ENCODE assay signal across 7 mouse cellular contexts in genomic region chr15:82341675-82342542, GRCm38 (mm10). TPM values are rescaled to one million over a fixed set of nuclear protein-coding genes. Genes with fewer than 3 reads are reported as not detected.
DNase-seq lines count a peak whose midpoint lies in the region; ATAC-seq and TF ChIP-seq lines count a peak whose summit lies in the region.

No protein-coding gene starts in this region.

- no peaks in the 10 kb centered on the region for H3K9me3 ChIP-seq in forebrain, embryonic 14.5 days (replicated peaks; ENCODE audit: control insufficient read depth, low read length)
- H3K9me3 ChIP-seq in liver, embryonic 13.5 days (replicated peaks), result no peaks in the 10 kb centered on the region
- no peaks in the 10 kb centered on the region for H3K9me3 ChIP-seq in stomach, postnatal 0 days (ENCODE audit: control insufficient read depth, low read length)

- no peak for TF ChIP-seq CTCF in thymus, adult 2 months (IDR thresholded peaks at IDR 0.05; ENCODE audit: borderline replicate concordance, control insufficient read depth, extremely low read depth, insufficient read depth, low read length, poor library complexity)
- no peak for TF ChIP-seq CTCF in stomach, postnatal 0 days (IDR thresholded peaks at IDR 0.05; ENCODE audit: low read depth)

- no peak for DNase-seq in thymus, adult 2 months
- DNase-seq in thymus, postnatal 10 days (ENCODE audit: low spot score in 2 of 2), result no peak
- DNase-seq in forebrain, embryonic 14.5 days (ENCODE audit: low spot score), result no peak
- peak; percentile 90 for DNase-seq in liver, embryonic 13.5 days
- DNase-seq in stomach, postnatal 0 days (ENCODE audit: low spot score), result no peak
- no peak for DNase-seq in adrenal gland, postnatal 14 days
- DNase-seq in gastrocnemius, postnatal 36 days, result no peak

- H3K4me1 ChIP-seq in thymus, adult 2 months (replicated peaks; ENCODE audit: control insufficient read depth, insufficient read depth, low read length), result peaks cover 28% of the 10 kb centered on the region
- peaks cover 12% of the 10 kb centered on the region for H3K4me1 ChIP-seq in forebrain, embryonic 14.5 days (ENCODE audit: control insufficient read depth, insufficient read depth, low read length)
- peaks cover 82% of the 10 kb centered on the region for H3K4me1 ChIP-seq in liver, embryonic 13.5 days (replicated peaks)
- H3K4me1 ChIP-seq in stomach, postnatal 0 days (replicated peaks; ENCODE audit: control insufficient read depth, insufficient read depth), result peaks cover 10% of the 10 kb centered on the region

- 22% methylated on average over 15 of the region's 15 CpGs for WGBS in thymus, adult 2 months
- WGBS in forebrain, embryonic 14.5 days, result 74% methylated on average over 15 of the region's 15 CpGs
- WGBS in liver, embryonic 13.5 days (ENCODE audit: insufficient replicate concordance), result 7% methylated on average over 15 of the region's 15 CpGs
- 40% methylated on average over 15 of the region's 15 CpGs for WGBS in stomach, postnatal 0 days

- H3K27me3 ChIP-seq in thymus, adult 2 months (ENCODE audit: control insufficient read depth, insufficient read depth, low read length), result no peaks in the 10 kb centered on the region
- peaks cover 17% of the 10 kb centered on the region for H3K27me3 ChIP-seq in forebrain, embryonic 14.5 days (replicated peaks; ENCODE audit: control insufficient read depth, insufficient read depth, low read length)
- no peaks in the 10 kb centered on the region for H3K27me3 ChIP-seq in liver, embryonic 13.5 days
- no peaks in the 10 kb centered on the region for H3K27me3 ChIP-seq in stomach, postnatal 0 days (ENCODE audit: control insufficient read depth, insufficient read depth, low read length)

- TF ChIP-seq POLR2A in thymus, adult 2 months (IDR thresholded peaks at IDR 0.05; ENCODE audit: control insufficient read depth, extremely low read depth, insufficient read depth, low read length, poor library complexity), result no peak

- peak overlapping the region; percentile 65; the same call in 1 of the 2 replicates for H3K9ac ChIP-seq in forebrain, embryonic 14.5 days (ENCODE audit: low read length)
- H3K9ac ChIP-seq in liver, embryonic 13.5 days, result peak overlapping the region; percentile 97
- peak overlapping the region; percentile 83 for H3K9ac ChIP-seq in stomach, postnatal 0 days (ENCODE audit: low read length)

- intact Hi-C loops in gastrocnemius, postnatal 36 days (cut with DNase I), result loop anchor here (10.0 kb wide), 1 partner anchor 177 kb away; no protein-coding TSS in a partner anchor

- no peak for TF ChIP-seq EP300 in stomach, postnatal 0 days (optimal IDR thresholded peaks at IDR 0.05)

- peak overlapping the region; percentile 51; the same call in 1 of the 2 replicates for H3K4me2 ChIP-seq in forebrain, embryonic 14.5 days (ENCODE audit: low read length)
- peak overlapping the region; percentile 97 for H3K4me2 ChIP-seq in liver, embryonic 13.5 days
- H3K4me2 ChIP-seq in stomach, postnatal 0 days (replicated peaks; ENCODE audit: low read depth), result peak overlapping the region; percentile 92

- no peak for ATAC-seq in forebrain, embryonic 14.5 days
- ATAC-seq in liver, embryonic 13.5 days (ENCODE audit: low read depth), result peak; percentile 67
- ATAC-seq in stomach, postnatal 0 days (ENCODE audit: low FRiP score, low TSS enrichment), result no peak

- H3K27ac ChIP-seq in thymus, adult 2 months (ENCODE audit: control insufficient read depth, insufficient read depth, low read length), result peak overlapping the region; percentile 16; the same call in 1 of the 2 replicates
- no peak overlapping the region for H3K27ac ChIP-seq in forebrain, embryonic 14.5 days (ENCODE audit: low read depth, low read length)
- H3K27ac ChIP-seq in liver, embryonic 13.5 days, result peak overlapping the region; percentile 100
- peak overlapping the region; percentile 91 for H3K27ac ChIP-seq in stomach, postnatal 0 days (replicated peaks)

- H3K36me3 ChIP-seq in thymus, adult 2 months (ENCODE audit: control insufficient read depth, insufficient read depth, low read length), result no peaks in the 10 kb centered on the region
- H3K36me3 ChIP-seq in forebrain, embryonic 14.5 days (ENCODE audit: control insufficient read depth, insufficient read depth, low read length), result no peaks in the 10 kb centered on the region
- peaks cover 28% of the 10 kb centered on the region for H3K36me3 ChIP-seq in liver, embryonic 13.5 days
- H3K36me3 ChIP-seq in stomach, postnatal 0 days (ENCODE audit: control insufficient read depth, insufficient read depth, low read length), result peaks cover 1% of the 10 kb centered on the region; the same call in 1 of the 2 replicates

- H3K4me3 ChIP-seq in thymus, adult 2 months (ENCODE audit: control insufficient read depth, insufficient read depth, low read length), result no peak overlapping the region
- H3K4me3 ChIP-seq in forebrain, embryonic 14.5 days (ENCODE audit: low read depth, low read length), result no peak overlapping the region
- peak overlapping the region; percentile 83 for H3K4me3 ChIP-seq in liver, embryonic 13.5 days (replicated peaks)
- peak overlapping the region; percentile 56 for H3K4me3 ChIP-seq in stomach, postnatal 0 days (ENCODE audit: low read depth, low read length)

RNA-seq across cellular contexts. Expression of gene Smdt1, which starts 3.1 kb away (rescaled TPM):
- 218 and 230 TPM in 2 replicates for polyA plus RNA-seq in thymus, adult 2 months (2012; rRNA removed)
- 296 and 326 TPM in 2 replicates for polyA plus RNA-seq in forebrain, embryonic 14.5 days (2014; fragmentation: Nextera tagmentation; extraction: Ambion mirVana)
- polyA plus RNA-seq in liver, embryonic 13.5 days (2015; fragmentation: Nextera tagmentation; extraction: Ambion mirVana), result 202 and 208 TPM in 2 replicates
- polyA plus RNA-seq in stomach, postnatal 0 days (2015; fragmentation: Nextera tagmentation; extraction: Ambion mirVana), result 286 and 296 TPM in 2 replicates
- 177 and 179 TPM in 2 replicates for total RNA-seq in adrenal gland, postnatal 14 days (2021)
- 100 to 1,000 TPM; 116 to 123 TPM for total RNA-seq in gastrocnemius, postnatal 36 days (2021)

RNA-seq across cellular contexts. Expression of gene Pheta2, which starts 3.2 kb away (rescaled TPM):
- 1.7 and 2.3 TPM in 2 replicates for polyA plus RNA-seq in thymus, adult 2 months (2012; rRNA removed)
- 0.63 and 0.80 TPM in 2 replicates for polyA plus RNA-seq in forebrain, embryonic 14.5 days (2014; fragmentation: Nextera tagmentation; extraction: Ambion mirVana)
- polyA plus RNA-seq in liver, embryonic 13.5 days (2015; fragmentation: Nextera tagmentation; extraction: Ambion mirVana), result 43.4 and 43.8 TPM in 2 replicates
- polyA plus RNA-seq in stomach, postnatal 0 days (2015; fragmentation: Nextera tagmentation; extraction: Ambion mirVana), result 6.2 and 6.3 TPM in 2 replicates
- 1.8 and 2.1 TPM in 2 replicates for total RNA-seq in adrenal gland, postnatal 14 days (2021)
- total RNA-seq in gastrocnemius, postnatal 36 days (2021), result under 1 TPM; 0.37 to 0.51 TPM

RNA-seq across cellular contexts. Expression of gene Naga, which starts 3.2 kb away (rescaled TPM):
- polyA plus RNA-seq in thymus, adult 2 months (2012; rRNA removed), result 118 and 150 TPM in 2 replicates
- 27.5 and 29.6 TPM in 2 replicates for polyA plus RNA-seq in forebrain, embryonic 14.5 days (2014; fragmentation: Nextera tagmentation; extraction: Ambion mirVana)
- polyA plus RNA-seq in liver, embryonic 13.5 days (2015; fragmentation: Nextera tagmentation; extraction: Ambion mirVana), result 34.3 and 35.7 TPM in 2 replicates
- 83.1 and 88.9 TPM in 2 replicates for polyA plus RNA-seq in stomach, postnatal 0 days (2015; fragmentation: Nextera tagmentation; extraction: Ambion mirVana)
- 59.5 and 62.1 TPM in 2 replicates for total RNA-seq in adrenal gland, postnatal 14 days (2021)
- total RNA-seq in gastrocnemius, postnatal 36 days (2021), result 10 to 100 TPM; 10.3 to 13.2 TPM

RNA-seq across cellular contexts. Expression of gene Ndufa6, which starts 12.2 kb away (rescaled TPM):
- 227 and 278 TPM in 2 replicates for polyA plus RNA-seq in thymus, adult 2 months (2012; rRNA removed)
- polyA plus RNA-seq in forebrain, embryonic 14.5 days (2014; fragmentation: Nextera tagmentation; extraction: Ambion mirVana), result 302 and 403 TPM in 2 replicates
- 356 and 357 TPM in 2 replicates for polyA plus RNA-seq in liver, embryonic 13.5 days (2015; fragmentation: Nextera tagmentation; extraction: Ambion mirVana)
- 514 and 516 TPM in 2 replicates for polyA plus RNA-seq in stomach, postnatal 0 days (2015; fragmentation: Nextera tagmentation; extraction: Ambion mirVana)
- 659 and 675 TPM in 2 replicates for total RNA-seq in adrenal gland, postnatal 14 days (2021)
- 100 to 1,000 TPM; 440 to 476 TPM for total RNA-seq in gastrocnemius, postnatal 36 days (2021)

RNA-seq across cellular contexts. Expression of gene Cyp2d22, which starts 38.2 kb away (rescaled TPM):
- 12.6 and 15.7 TPM in 2 replicates for polyA plus RNA-seq in thymus, adult 2 months (2012; rRNA removed)
- 0.63 and 1.2 TPM in 2 replicates for polyA plus RNA-seq in forebrain, embryonic 14.5 days (2014; fragmentation: Nextera tagmentation; extraction: Ambion mirVana)
- 7.8 and 9.3 TPM in 2 replicates for polyA plus RNA-seq in liver, embryonic 13.5 days (2015; fragmentation: Nextera tagmentation; extraction: Ambion mirVana)
- polyA plus RNA-seq in stomach, postnatal 0 days (2015; fragmentation: Nextera tagmentation; extraction: Ambion mirVana), result 5.5 TPM in 2 replicates
- 37.0 and 37.9 TPM in 2 replicates for total RNA-seq in adrenal gland, postnatal 14 days (2021)
- 10 to 100 TPM; 12.3 to 16.7 TPM for total RNA-seq in gastrocnemius, postnatal 36 days (2021)

Comparison
In these comparisons a context has a peak if more than half of its experiments do, and no peak if none do; other contexts are left out.
1. H3K4me3 ChIP-seq: peak in liver, embryonic 13.5 days (single experiment) and stomach, postnatal 0 days (single experiment); none in thymus, adult 2 months (single experiment) and forebrain, embryonic 14.5 days (single experiment).
2. Peak in every context shown above with its lines, with median percentiles within 50 percentile points of each other: H3K4me2 ChIP-seq and H3K9ac ChIP-seq.